Mouse (Mus musculus): Measurements from ENCODE around the gene Cd34. TPM values are rescaled to one million over a fixed set of nuclear protein-coding genes. Genes with fewer than 3 reads are reported as not detected.

Gene Cd34
- total and polyA plus RNA-seq, 3 experiments = 73.6 to 92.6 (median 86.5) TPM

DNA sequence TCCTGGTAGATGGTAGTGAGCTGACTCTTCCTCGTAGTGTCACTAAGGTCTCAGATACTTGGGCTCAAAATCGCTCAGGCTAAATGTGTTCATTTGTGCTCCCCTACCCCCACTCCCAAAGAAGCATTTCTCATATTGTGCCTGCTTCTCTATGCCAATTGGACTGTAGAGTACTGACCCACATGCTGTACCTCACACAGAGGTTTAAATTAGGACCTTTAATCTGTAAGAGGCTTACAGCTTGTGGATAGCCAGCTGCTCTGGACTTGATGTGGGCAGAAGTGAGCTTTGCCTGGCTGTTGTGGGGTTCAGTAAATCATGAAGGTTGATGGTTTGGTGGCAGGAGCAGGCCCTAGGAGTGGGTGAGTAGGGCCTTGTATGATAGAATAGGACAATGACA lies 52.4 kb downstream of the Cd34 start:
- no peak for TF ChIP-seq EP300 (IDR thresholded peaks at IDR 0.05; ENCODE audit: insufficient read depth, low read depth, low read length)
- TF ChIP-seq POLR2A (IDR thresholded peaks at IDR 0.05; ENCODE audit: insufficient read depth, low read depth, low read length) = no peak
- no peak for TF ChIP-seq CTCF (IDR thresholded peaks at IDR 0.05)
- H3K36me3 ChIP-seq (ENCODE audit: control insufficient read depth, insufficient read depth, low read length) = peaks cover 31% of the 10 kb centered on the region
- peak overlapping the region; percentile 80 for H3K27ac ChIP-seq
- WGBS = 63% methylated on average over 2 of the region's 2 CpGs
- H3K9ac ChIP-seq (ENCODE audit: low read depth, low read length) = no peak overlapping the region
- no peak for DNase-seq
- H3K4me3 ChIP-seq = no peak overlapping the region
- no peaks in the 10 kb centered on the region for H3K27me3 ChIP-seq (ENCODE audit: control insufficient read depth, insufficient read depth, low read length)
- H3K79me2 ChIP-seq (replicated peaks; ENCODE audit: control insufficient read depth, insufficient read depth, low read length) = peaks cover 4% of the 10 kb centered on the region
- intact Hi-C loops (cut with DNase I) = no loop called here
- peaks cover 22% of the 10 kb centered on the region for H3K4me1 ChIP-seq (ENCODE audit: control insufficient read depth, insufficient read depth, low read length)

DNA sequence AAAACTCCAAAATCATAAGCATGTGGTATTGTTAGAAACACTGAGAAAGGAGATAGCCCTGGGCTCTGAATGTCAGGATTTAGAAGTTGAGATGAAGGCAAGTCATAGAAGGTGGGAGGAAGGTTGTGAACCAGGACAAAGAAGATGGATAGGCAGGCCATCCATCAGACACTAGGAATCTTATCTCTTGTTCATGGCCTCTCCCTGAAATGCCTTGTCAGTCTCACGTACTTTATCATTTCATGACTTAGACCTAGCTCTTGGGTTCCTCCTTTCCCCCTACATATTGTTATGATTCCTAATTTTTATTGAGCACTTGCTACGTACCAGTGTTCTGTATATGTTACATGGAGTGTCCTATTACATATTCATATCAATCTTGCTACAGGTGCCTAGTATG lies 53.0 kb downstream of the Cd34 start:
- Histone ChIP-seq H3K27me3 (ENCODE audit: control insufficient read depth, insufficient read depth, low read length) (no peaks in the 10 kb centered on the region), H3K27ac (peak overlapping the region; percentile 80), H3K79me2 (replicated peaks; ENCODE audit: control insufficient read depth, insufficient read depth, low read length) (peaks cover 4% of the 10 kb centered on the region), H3K4me1 (ENCODE audit: control insufficient read depth, insufficient read depth, low read length) (peaks cover 22% of the 10 kb centered on the region), H3K9ac (ENCODE audit: low read depth, low read length) (no peak overlapping the region), H3K4me3 (no peak overlapping the region), H3K36me3 (ENCODE audit: control insufficient read depth, insufficient read depth, low read length) (peaks cover 29% of the 10 kb centered on the region)
- DNase-seq = no peak
- TF ChIP-seq CTCF (IDR thresholded peaks at IDR 0.05) = no peak
- no peak for TF ChIP-seq POLR2A (IDR thresholded peaks at IDR 0.05; ENCODE audit: insufficient read depth, low read depth, low read length)
- TF ChIP-seq EP300 (IDR thresholded peaks at IDR 0.05; ENCODE audit: insufficient read depth, low read depth, low read length) = no peak
- intact Hi-C loops (cut with DNase I) = no loop called here
- WGBS = 71% methylated on average over 2 of the region's 2 CpGs

DNA sequence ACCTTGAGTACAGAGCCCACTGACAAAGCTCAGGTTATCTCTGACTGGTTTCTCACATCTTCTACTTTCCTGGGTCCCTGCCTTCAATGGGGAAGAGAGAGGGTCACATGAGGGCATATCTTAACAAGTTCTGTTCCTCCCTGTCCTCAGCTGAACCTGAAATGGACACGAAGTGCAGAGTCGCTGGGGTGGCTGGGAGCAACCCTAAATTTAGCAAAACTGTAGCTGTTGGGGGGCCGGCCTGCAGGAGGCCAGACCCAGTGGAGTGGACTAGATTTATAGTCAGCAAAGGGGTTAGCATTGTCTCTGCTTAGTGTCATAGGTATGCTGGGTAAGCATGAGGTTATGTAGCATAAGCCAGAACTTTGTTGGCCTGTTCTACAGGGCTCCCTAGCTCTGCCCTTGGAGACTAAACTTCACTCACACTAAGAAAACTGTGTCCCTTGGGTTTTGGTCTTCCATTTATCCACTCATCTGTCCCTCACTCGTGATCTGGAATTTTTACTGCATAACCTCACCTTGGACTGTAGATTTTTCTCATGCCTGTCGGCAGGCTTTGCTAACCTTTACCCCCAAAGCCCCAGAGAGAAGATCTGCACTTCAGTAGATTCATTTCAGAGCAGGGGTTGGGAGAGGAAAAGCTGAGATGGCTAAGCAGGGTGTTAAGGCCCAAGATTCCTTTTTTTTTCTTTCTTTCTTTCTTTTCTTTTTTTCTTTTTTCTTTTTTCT lies 54.1 kb downstream of the Cd34 start:
- H3K27ac ChIP-seq = peak overlapping the region; percentile 80
- H3K27me3 ChIP-seq (ENCODE audit: control insufficient read depth, insufficient read depth, low read length) = no peaks in the 10 kb centered on the region
- TF ChIP-seq EP300 (IDR thresholded peaks at IDR 0.05; ENCODE audit: insufficient read depth, low read depth, low read length) = peak; percentile 47; the same call in 1 of the 2 replicates
- TF ChIP-seq CTCF (IDR thresholded peaks at IDR 0.05) = no peak
- H3K4me1 ChIP-seq (ENCODE audit: control insufficient read depth, insufficient read depth, low read length) = peaks cover 22% of the 10 kb centered on the region
- H3K9ac ChIP-seq (ENCODE audit: low read depth, low read length) = no peak overlapping the region
- no peak overlapping the region for H3K4me3 ChIP-seq
- 32% methylated on average over 5 of the region's 5 CpGs for WGBS
- intact Hi-C loops (cut with DNase I) = no loop called here
- H3K36me3 ChIP-seq (ENCODE audit: control insufficient read depth, insufficient read depth, low read length) = peaks cover 29% of the 10 kb centered on the region
- H3K79me2 ChIP-seq (replicated peaks; ENCODE audit: control insufficient read depth, insufficient read depth, low read length) = peaks cover 3% of the 10 kb centered on the region
- peak; percentile 46 to 56 for DNase-seq

DNA sequence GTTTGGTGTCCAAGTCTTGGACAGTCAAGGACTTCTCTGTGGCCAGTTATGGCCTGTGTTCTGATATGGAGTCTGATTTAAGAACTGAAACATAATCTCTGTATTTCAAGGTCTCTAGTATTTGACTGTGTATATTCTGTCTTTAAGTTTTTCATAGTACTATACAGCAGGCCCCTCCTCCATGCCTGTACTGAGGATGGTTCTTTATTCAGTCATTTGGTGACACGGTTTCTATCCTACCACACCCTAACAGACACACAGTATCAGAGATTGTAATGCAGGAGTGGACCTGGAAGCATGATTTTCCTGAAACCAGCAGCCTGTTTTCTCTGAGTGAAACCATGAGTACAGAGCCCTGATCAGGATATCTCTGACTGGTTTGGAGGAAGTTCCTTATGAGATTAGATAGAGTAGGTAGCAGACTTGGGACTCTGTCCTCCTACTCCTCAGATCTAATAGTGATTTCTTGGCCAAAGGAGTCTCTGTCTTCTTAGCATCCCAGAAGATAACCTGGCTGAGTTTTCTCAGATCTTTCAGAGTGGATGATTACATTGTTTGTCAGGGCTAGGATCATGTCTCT lies 54.9 kb downstream of the Cd34 start:
- WGBS = 27% methylated on average over 1 of the region's 1 CpGs
- H3K27ac ChIP-seq = peak overlapping the region; percentile 80
- H3K4me1 ChIP-seq (ENCODE audit: control insufficient read depth, insufficient read depth, low read length) = peaks cover 24% of the 10 kb centered on the region
- no peak for TF ChIP-seq POLR2A (IDR thresholded peaks at IDR 0.05; ENCODE audit: insufficient read depth, low read depth, low read length)
- no peak for TF ChIP-seq CTCF (IDR thresholded peaks at IDR 0.05)
- no peak for TF ChIP-seq EP300 (IDR thresholded peaks at IDR 0.05; ENCODE audit: insufficient read depth, low read depth, low read length)
- no peak for DNase-seq
- H3K27me3 ChIP-seq (ENCODE audit: control insufficient read depth, insufficient read depth, low read length) = no peaks in the 10 kb centered on the region
- H3K79me2 ChIP-seq (replicated peaks; ENCODE audit: control insufficient read depth, insufficient read depth, low read length) = peaks cover 4% of the 10 kb centered on the region; the same call in 1 of the 2 replicates
- no peak overlapping the region for H3K4me3 ChIP-seq
- intact Hi-C loops (cut with DNase I) = no loop called here
- peaks cover 27% of the 10 kb centered on the region for H3K36me3 ChIP-seq (ENCODE audit: control insufficient read depth, insufficient read depth, low read length)
- no peak overlapping the region for H3K9ac ChIP-seq (ENCODE audit: low read depth, low read length)

DNA sequence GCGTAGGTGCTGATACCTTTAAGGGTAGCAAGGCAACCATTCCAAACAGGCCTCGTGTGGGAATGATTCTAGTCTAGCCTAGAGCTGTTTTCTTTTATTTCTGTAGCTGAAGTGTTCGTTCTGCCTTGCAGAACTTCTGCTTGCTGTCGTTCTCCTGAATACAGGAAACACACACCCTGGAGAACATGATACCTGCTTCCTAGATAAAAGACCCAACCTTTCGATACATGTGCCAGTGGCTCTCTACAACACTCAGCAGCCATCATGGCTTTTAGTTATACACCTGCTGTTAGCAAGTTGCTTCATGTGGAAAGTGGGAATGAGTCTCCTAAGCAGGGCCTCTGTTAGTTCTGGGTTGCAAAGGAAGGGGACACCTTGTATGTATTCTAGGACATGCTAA lies 55.6 kb downstream of the Cd34 start:
- intact Hi-C loops (cut with DNase I) = no loop called here
- Histone ChIP-seq H3K27ac (peak overlapping the region; percentile 80), H3K4me3 (no peak overlapping the region), H3K9ac (ENCODE audit: low read depth, low read length) (no peak overlapping the region), H3K79me2 (replicated peaks; ENCODE audit: control insufficient read depth, insufficient read depth, low read length) (peaks cover 4% of the 10 kb centered on the region; the same call in 1 of the 2 replicates), H3K27me3 (ENCODE audit: control insufficient read depth, insufficient read depth, low read length) (no peaks in the 10 kb centered on the region), H3K4me1 (ENCODE audit: control insufficient read depth, insufficient read depth, low read length) (peaks cover 24% of the 10 kb centered on the region), H3K36me3 (ENCODE audit: control insufficient read depth, insufficient read depth, low read length) (peaks cover 27% of the 10 kb centered on the region)
- DNase-seq = no peak
- TF ChIP-seq EP300 (IDR thresholded peaks at IDR 0.05; ENCODE audit: insufficient read depth, low read depth, low read length) (no peak), CTCF (IDR thresholded peaks at IDR 0.05) (no peak), POLR2A (IDR thresholded peaks at IDR 0.05; ENCODE audit: insufficient read depth, low read depth, low read length) (no peak)
- WGBS = 49% methylated on average over 5 of the region's 5 CpGs

DNA sequence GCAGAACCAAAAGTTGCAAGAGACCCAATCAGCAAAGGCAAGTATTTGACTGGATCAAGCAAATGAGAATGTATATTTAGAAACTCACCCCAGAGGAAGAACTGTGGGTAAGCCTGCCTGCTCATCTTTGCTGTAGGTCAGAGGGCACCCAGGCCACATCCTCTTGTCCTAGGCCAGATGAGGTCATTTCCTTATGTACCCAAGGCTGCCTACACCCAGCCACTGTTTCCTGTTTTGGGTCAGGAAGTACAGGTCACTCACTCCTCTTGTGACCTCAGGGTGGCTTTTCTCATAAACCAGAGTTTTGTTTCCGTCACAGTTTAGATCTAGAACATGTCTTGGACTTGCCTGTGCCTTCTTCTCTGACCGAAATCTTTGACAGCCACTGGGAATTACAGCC lies 56.6 kb downstream of the Cd34 start:
- Histone ChIP-seq H3K79me2 (replicated peaks; ENCODE audit: control insufficient read depth, insufficient read depth, low read length) (peaks cover 6% of the 10 kb centered on the region), H3K9ac (ENCODE audit: low read depth, low read length) (no peak overlapping the region), H3K27ac (peak overlapping the region; percentile 80), H3K36me3 (ENCODE audit: control insufficient read depth, insufficient read depth, low read length) (peaks cover 28% of the 10 kb centered on the region), H3K4me3 (no peak overlapping the region), H3K27me3 (ENCODE audit: control insufficient read depth, insufficient read depth, low read length) (no peaks in the 10 kb centered on the region), H3K4me1 (ENCODE audit: control insufficient read depth, insufficient read depth, low read length) (peaks cover 21% of the 10 kb centered on the region)
- TF ChIP-seq EP300 (IDR thresholded peaks at IDR 0.05; ENCODE audit: insufficient read depth, low read depth, low read length) (peak; percentile 94), CTCF (IDR thresholded peaks at IDR 0.05) (no peak)
- WGBS = 49% methylated on average over 2 of the region's 2 CpGs
- DNase-seq = peak; percentile 59 to 80
- intact Hi-C loops (cut with DNase I) = loop anchor here (5.0 kb wide), 1 partner anchor 137 kb away; the partner anchor contains the start of gene Cr1l

Data from heart, adult 2 months (tissue).